Mouse (Mus musculus) forebrain, embryonic 13.5 days (tissue): Measurements from ENCODE around the gene Large2. TPM values are rescaled to one million over a fixed set of nuclear protein-coding genes. Genes with fewer than 3 reads are reported as not detected.

Experiments used
- ATAC-seq: fragments of 200-750 bp; cut with Nextera tagmentation; 2 replicates; pipeline ENCODE4 v1.8.0; 2017
- H3K27ac ChIP-seq: fragments of 300-500 bp; sonication (generic); 2 replicates; pipeline ENCODE4 v1.5.1; 2015; ENCODE audit warnings: inconsistent platforms, mild to moderate bottlenecking, moderate library complexity
- H3K27me3 ChIP-seq: fragments of 300-500 bp; sonication (generic); 2 replicates; pipeline ENCODE4 v1.6.1; 2015; ENCODE audit warnings: mild to moderate bottlenecking, inconsistent platforms
- H3K36me3 ChIP-seq: fragments of 300-500 bp; sonication (generic); 2 replicates; pipeline ENCODE4 v1.6.1; 2015; ENCODE audit warnings: mild to moderate bottlenecking, inconsistent platforms; ENCODE audit not compliant: poor library complexity, severe bottlenecking
- H3K4me1 ChIP-seq: fragments of 300-500 bp; sonication (generic); 2 replicates; pipeline ENCODE4 v1.6.1; 2015; ENCODE audit warnings: inconsistent platforms
- H3K4me2 ChIP-seq: fragments of 300-500 bp; sonication (generic); 2 replicates; pipeline ENCODE4 v1.6.1; 2015; ENCODE audit warnings: inconsistent platforms, mild to moderate bottlenecking, moderate library complexity
- H3K4me3 ChIP-seq: fragments of 300-500 bp; sonication (generic); 2 replicates; pipeline ENCODE4 v1.5.1; 2015; ENCODE audit warnings: mild to moderate bottlenecking, inconsistent platforms
- H3K9ac ChIP-seq: fragments of 300-500 bp; sonication (generic); 2 replicates; pipeline ENCODE4 v1.6.1; 2015; ENCODE audit warnings: mild to moderate bottlenecking, inconsistent platforms
- H3K9me3 ChIP-seq: fragments of 300-500 bp; sonication (generic); replicated peaks from 2 replicates; pipeline ENCODE4 v1.6.1; 2016; ENCODE audit warnings: inconsistent platforms
- WGBS: fragments of 180-500 bp; shearing (Covaris S2); methylation state at CpG from one replicate; pipeline ENCODE4 v1.1.7; 2015; 5-methylcytosine and 5-hydroxymethylcytosine counted together
- polyA plus RNA-seq: library from polyadenylated mRNA; unstranded; fragments of >200 nt; fragmentation: Nextera tagmentation; extraction: Ambion mirVana; gene quantifications from 2 replicates; pipeline ENCODE4 v1.2.1, GENCODE M21; 2015

Gene Large2
- polyA plus RNA-seq, 1 experiment from 2014 or later, result 1.5 TPM

- peaks cover 66% of the 10 kb centered on the region for H3K36me3 ChIP-seq
Measured at GRCm38 (mm10) chr2:92362571-92363228, 12.0 kb downstream of the Large2 start.

DNA sequence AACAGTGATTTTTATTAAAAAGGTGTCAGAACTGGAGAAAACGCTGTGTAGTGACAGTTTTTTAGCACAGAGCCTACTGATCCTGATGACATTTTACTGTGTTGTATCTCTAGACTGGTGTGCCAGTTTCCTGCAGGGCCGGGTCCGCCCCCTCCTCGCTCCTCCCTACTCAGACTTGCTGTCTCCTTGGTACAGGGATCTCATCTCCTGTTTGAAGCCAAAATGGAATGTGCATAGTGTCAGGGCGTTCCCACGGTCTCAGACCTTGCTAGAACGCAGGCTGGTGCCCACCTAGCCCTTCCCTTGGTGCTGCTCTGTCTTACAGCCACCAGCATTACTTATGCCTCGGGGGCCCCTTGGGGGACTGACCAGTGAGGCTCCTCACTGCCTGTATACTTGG, 12.9 kb downstream of the Large2 start:
- Histone ChIP-seq H3K4me3 (no peak overlapping the region), H3K9me3 (no peaks in the 10 kb centered on the region), H3K36me3 (peaks cover 75% of the 10 kb centered on the region), H3K4me1 (peaks cover 8% of the 10 kb centered on the region; the same call in 1 of the 2 replicates), H3K4me2 (no peak overlapping the region), H3K27ac (no peak overlapping the region), H3K27me3 (no peaks in the 10 kb centered on the region), H3K9ac (no peak overlapping the region)
- no peak for ATAC-seq
- WGBS, result 88% methylated on average over 8 of the region's 8 CpGs

More at GRCm38 (mm10) chr2:92362571-92363228, 12.0 kb downstream of the Large2 start:
- no peak overlapping the region for H3K27ac ChIP-seq
- ATAC-seq, result no peak
- H3K9me3 ChIP-seq, result no peaks in the 10 kb centered on the region
- H3K4me3 ChIP-seq, result no peak overlapping the region
- no peaks in the 10 kb centered on the region for H3K27me3 ChIP-seq
- H3K4me1 ChIP-seq, result peaks cover 12% of the 10 kb centered on the region; the same call in 1 of the 2 replicates
- no peak overlapping the region for H3K4me2 ChIP-seq
- H3K9ac ChIP-seq, result no peak overlapping the region
- WGBS, result 92% methylated on average over 6 of the region's 6 CpGs

- no peak overlapping the region for H3K4me2 ChIP-seq
- no peaks in the 10 kb centered on the region for H3K9me3 ChIP-seq
- no peak for ATAC-seq
- H3K4me3 ChIP-seq, result no peak overlapping the region
- peaks cover 8% of the 10 kb centered on the region; the same call in 1 of the 2 replicates for H3K4me1 ChIP-seq
- H3K27ac ChIP-seq, result no peak overlapping the region
- peaks cover 75% of the 10 kb centered on the region for H3K36me3 ChIP-seq
- no peaks in the 10 kb centered on the region for H3K27me3 ChIP-seq
- WGBS, result 22% methylated on average over 12 of the region's 12 CpGs
- H3K9ac ChIP-seq, result no peak overlapping the region
Measured at GRCm38 (mm10) chr2:92360893-92361292, 13.8 kb downstream of the Large2 start.

DNA sequence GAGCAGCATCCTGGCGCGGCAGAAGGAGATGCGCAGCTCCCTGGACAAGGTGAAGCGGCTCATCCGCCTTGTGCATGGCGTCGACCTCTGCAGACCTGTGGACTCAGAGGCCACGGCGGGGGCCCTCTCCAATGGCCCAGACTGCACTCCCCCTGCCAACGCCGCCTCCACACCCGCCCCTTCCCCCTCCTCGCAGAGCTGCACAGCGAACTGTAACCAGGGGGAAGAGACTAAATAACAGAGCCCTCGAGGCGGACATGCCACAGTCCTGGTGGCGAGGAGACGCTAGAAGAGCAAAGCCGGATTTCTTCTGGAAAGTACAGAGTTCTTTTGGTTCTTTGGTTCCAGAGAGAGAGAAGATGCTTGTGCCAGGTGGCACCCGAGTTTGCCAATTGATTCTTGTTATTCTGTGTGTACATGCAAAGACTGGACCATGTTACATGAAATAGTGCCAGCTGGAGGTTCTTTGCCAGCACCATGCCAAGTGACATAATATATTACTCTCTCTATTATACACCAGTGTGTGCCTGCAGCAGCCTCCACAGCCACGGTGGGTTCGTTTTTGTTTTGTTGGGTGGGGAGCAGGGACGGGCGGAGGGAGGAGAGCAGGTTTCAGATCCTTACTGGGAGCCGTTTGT, 14.4 kb downstream of the Large2 start:
- H3K36me3 ChIP-seq, result peaks cover 77% of the 10 kb centered on the region
- no peaks in the 10 kb centered on the region for H3K27me3 ChIP-seq
- WGBS, result 72% methylated on average over 25 of the region's 25 CpGs
- H3K4me1 ChIP-seq, result peaks cover 8% of the 10 kb centered on the region; the same call in 1 of the 2 replicates
- no peak overlapping the region for H3K9ac ChIP-seq
- H3K4me3 ChIP-seq, result no peak overlapping the region
- no peaks in the 10 kb centered on the region for H3K9me3 ChIP-seq
- H3K4me2 ChIP-seq, result no peak overlapping the region
- H3K27ac ChIP-seq, result peak overlapping the region; percentile 57
- peak; percentile 48; the same call in 1 of the 2 replicates for ATAC-seq

DNA sequence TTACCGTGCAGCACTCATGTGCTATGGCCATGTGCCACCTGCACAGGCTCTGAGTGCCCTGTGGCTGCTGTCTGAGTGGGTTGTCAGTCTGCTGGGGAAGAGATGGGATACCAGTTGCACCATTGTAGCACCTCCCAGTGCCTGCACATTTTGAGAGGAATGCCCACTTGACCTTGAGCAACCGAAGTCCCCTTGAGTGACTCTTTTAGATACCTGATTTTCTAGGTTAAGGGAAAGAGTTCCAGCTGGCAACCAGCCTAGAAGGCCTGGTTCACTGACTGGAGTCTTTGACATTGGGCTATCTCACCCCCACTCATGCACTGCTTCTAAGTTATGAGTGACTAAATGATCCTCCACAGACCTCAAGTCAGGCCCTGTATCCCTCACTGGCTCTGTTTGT, 15.4 kb downstream of the Large2 start:
- 87% methylated on average over 2 of the region's 2 CpGs for WGBS
- H3K27me3 ChIP-seq, result no peaks in the 10 kb centered on the region
- no peak overlapping the region for H3K9ac ChIP-seq
- ATAC-seq, result no peak
- no peak overlapping the region for H3K4me2 ChIP-seq
- H3K27ac ChIP-seq, result no peak overlapping the region
- peaks cover 8% of the 10 kb centered on the region; the same call in 1 of the 2 replicates for H3K4me1 ChIP-seq
- H3K36me3 ChIP-seq, result peaks cover 80% of the 10 kb centered on the region
- no peaks in the 10 kb centered on the region for H3K9me3 ChIP-seq
- no peak overlapping the region for H3K4me3 ChIP-seq

- no peak overlapping the region for H3K27ac ChIP-seq
- H3K36me3 ChIP-seq, result peaks cover 83% of the 10 kb centered on the region
- H3K9ac ChIP-seq, result no peak overlapping the region
- 84% methylated on average over 6 of the region's 6 CpGs for WGBS
- ATAC-seq, result no peak
- H3K4me3 ChIP-seq, result no peak overlapping the region
- peaks cover 3% of the 10 kb centered on the region; the same call in 1 of the 2 replicates for H3K4me1 ChIP-seq
- no peaks in the 10 kb centered on the region for H3K27me3 ChIP-seq
- no peak overlapping the region for H3K4me2 ChIP-seq
- no peaks in the 10 kb centered on the region for H3K9me3 ChIP-seq
Measured at GRCm38 (mm10) chr2:92354224-92354623, 20.4 kb downstream of the Large2 start.

DNA sequence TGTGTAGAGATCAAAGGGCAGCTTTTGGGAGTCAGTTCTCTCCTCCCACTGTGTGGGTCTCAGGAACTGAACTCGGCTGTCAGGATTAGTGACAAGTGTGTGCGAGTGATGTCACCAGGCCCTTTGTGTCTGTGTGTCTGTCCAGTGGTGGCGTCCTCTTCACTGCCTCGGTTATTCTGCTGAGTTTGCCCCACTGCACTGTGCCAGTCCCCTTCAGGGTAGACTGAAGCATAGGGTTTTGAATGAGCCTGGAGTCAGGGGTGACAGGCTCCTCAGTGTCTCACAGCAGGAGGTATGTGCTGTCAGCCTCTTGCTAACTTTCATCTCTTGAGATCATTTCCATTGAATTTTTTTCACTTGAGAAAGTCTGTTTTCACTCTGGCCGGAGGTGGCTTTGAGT, 21.3 kb downstream of the Large2 start:
- ATAC-seq, result no peak
- Histone ChIP-seq H3K4me3 (no peak overlapping the region), H3K9ac (no peak overlapping the region), H3K36me3 (peaks cover 83% of the 10 kb centered on the region), H3K27ac (no peak overlapping the region), H3K27me3 (no peaks in the 10 kb centered on the region), H3K4me2 (no peak overlapping the region), H3K4me1 (peaks cover 3% of the 10 kb centered on the region; the same call in 1 of the 2 replicates), H3K9me3 (no peaks in the 10 kb centered on the region)
- WGBS, result 14% methylated on average over 5 of the region's 5 CpGs

GRCm38 (mm10) chr2:92350686-92351085, 24.0 kb downstream of the Large2 start:
- Histone ChIP-seq H3K4me3 (no peak overlapping the region), H3K27ac (no peak overlapping the region), H3K4me1 (peaks cover 3% of the 10 kb centered on the region; the same call in 1 of the 2 replicates), H3K27me3 (no peaks in the 10 kb centered on the region), H3K9me3 (no peaks in the 10 kb centered on the region), H3K9ac (no peak overlapping the region), H3K4me2 (no peak overlapping the region), H3K36me3 (peaks cover 82% of the 10 kb centered on the region)
- no peak for ATAC-seq
- 84% methylated on average over 5 of the region's 5 CpGs for WGBS

DNA sequence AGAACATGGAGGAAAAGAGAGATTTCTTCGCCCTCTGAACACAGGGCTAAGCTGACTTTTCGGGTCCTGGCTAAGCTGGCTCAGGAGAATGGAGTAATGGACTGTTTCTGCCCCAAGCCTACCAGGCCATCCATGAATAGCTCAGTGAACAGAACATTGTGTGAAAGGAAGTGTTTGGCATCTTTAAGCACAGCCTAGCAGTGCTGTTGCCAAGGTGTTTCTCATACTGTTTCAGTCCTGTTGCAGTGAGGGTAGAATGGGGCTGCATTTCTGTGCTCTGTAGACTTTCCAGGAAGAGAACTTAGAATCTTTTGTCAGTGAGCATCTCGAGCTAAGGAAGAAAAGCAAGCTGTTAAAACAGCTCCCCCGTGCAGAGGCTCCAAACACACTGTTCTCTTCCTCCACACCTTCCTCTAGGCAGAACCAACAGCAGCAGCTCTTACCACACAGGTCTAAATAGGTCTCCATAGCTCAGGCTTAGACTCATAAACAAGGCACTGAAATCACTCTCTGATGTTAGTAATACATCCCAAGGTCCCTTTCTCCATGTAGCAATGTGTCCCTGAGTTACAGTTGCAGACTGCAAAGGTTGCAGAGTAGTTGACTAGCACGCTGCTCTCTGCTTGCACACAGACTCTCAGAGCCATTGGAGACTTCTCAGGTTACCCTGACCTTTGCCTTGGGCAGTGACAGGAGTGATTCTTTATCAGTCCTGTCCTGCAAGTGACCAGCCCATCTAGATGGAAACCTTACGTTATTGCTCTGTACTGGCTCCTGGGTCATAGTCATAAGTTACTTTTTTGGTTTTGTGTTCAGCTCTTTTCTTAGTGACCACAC, 24.9 kb downstream of the Large2 start:
- Histone ChIP-seq H3K9me3 (no peaks in the 10 kb centered on the region), H3K4me3 (no peak overlapping the region), H3K9ac (no peak overlapping the region), H3K4me2 (no peak overlapping the region), H3K36me3 (peaks cover 83% of the 10 kb centered on the region), H3K27me3 (no peaks in the 10 kb centered on the region), H3K4me1 (peaks cover 3% of the 10 kb centered on the region; the same call in 1 of the 2 replicates), H3K27ac (no peak overlapping the region)
- no peak for ATAC-seq
- 72% methylated on average over 6 of the region's 6 CpGs for WGBS

DNA sequence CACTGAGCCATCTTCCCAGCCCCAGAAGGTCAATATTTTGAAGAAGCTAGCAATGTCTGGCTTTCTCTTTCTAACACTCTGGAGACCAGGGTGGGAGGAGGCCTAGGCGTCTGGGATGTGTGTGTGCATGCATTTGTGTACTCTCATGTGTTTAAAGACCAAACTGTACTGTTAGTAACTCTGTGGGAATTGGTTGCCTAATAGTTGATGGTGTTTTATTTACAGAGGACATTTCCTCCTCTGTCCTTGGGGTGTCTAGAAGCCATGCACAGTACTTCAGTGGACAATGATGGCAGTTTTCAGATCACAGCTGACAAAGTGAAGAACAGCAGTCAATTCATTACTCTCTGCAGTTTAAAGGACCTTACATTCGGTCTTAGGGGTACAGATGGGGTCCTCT, 27.5 kb downstream of the Large2 start:
- H3K36me3 ChIP-seq, result peaks cover 73% of the 10 kb centered on the region
- no peaks in the 10 kb centered on the region for H3K27me3 ChIP-seq
- 93% methylated on average over 2 of the region's 2 CpGs for WGBS
- H3K4me1 ChIP-seq, result no peaks in the 10 kb centered on the region
- no peak overlapping the region for H3K27ac ChIP-seq
- no peak overlapping the region for H3K4me3 ChIP-seq
- no peaks in the 10 kb centered on the region for H3K9me3 ChIP-seq
- no peak for ATAC-seq
- H3K9ac ChIP-seq, result no peak overlapping the region
- no peak overlapping the region for H3K4me2 ChIP-seq

- Histone ChIP-seq H3K27ac (no peak overlapping the region), H3K9me3 (no peaks in the 10 kb centered on the region), H3K9ac (no peak overlapping the region), H3K4me2 (no peak overlapping the region), H3K36me3 (peaks cover 50% of the 10 kb centered on the region), H3K4me1 (no peaks in the 10 kb centered on the region), H3K4me3 (no peak overlapping the region), H3K27me3 (no peaks in the 10 kb centered on the region)
- no peak for ATAC-seq
Measured at GRCm38 (mm10) chr2:92342418-92342817, 32.3 kb downstream of the Large2 start.

- no peaks in the 10 kb centered on the region for H3K4me1 ChIP-seq
- peaks cover 82% of the 10 kb centered on the region for H3K36me3 ChIP-seq
- H3K4me2 ChIP-seq, result no peak overlapping the region
- H3K4me3 ChIP-seq, result no peak overlapping the region
- H3K9me3 ChIP-seq, result no peaks in the 10 kb centered on the region
- 87% methylated on average over 2 of the region's 2 CpGs for whole genome bisulfite sequencing
- no peak overlapping the region for H3K9ac ChIP-seq
- ATAC-seq, result no peak
- H3K27me3 ChIP-seq, result no peaks in the 10 kb centered on the region
- H3K27ac ChIP-seq, result no peak overlapping the region
Measured at GRCm38 (mm10) chr2:92331871-92332270, 42.8 kb downstream of the Large2 start.
